Mouse (Mus musculus): ENCODE measurements around the gene Msi2. TPM values are rescaled to one million over a fixed set of nuclear protein-coding genes. Genes with fewer than 3 reads are reported as not detected.

The Msi2 gene
- total RNA-seq, 2 experiments from 2014 or later: 192 TPM

GRCm38 (mm10) chr11:88683026-88683770 lies 35.1 kb downstream of the Msi2 start:
- intact Hi-C loops (cut with DNase I): no loop called here
- DNase-seq: no peak

DNA sequence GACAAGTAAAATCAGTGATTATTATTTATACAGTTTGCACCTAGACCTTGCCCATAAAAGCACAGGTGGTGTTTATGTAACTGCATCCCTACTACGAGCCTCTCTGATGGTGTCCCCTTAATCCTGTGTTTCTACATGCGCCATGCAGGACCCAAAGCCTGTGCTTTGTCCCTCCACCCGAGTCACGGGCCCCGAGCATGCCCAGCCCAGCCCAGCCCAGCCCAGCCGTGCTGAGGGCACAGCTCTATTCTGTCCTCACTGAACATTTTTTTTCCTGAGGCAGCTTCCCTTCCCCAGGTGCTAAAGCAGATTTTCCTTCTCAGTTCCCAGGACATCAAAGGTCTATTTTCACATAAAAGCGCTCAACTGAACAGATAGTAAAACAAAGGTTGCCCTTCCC lies 41.0 kb downstream of the Msi2 start:
- intact Hi-C loops (cut with DNase I): no loop called here
- DNase-seq: no peak

DNA sequence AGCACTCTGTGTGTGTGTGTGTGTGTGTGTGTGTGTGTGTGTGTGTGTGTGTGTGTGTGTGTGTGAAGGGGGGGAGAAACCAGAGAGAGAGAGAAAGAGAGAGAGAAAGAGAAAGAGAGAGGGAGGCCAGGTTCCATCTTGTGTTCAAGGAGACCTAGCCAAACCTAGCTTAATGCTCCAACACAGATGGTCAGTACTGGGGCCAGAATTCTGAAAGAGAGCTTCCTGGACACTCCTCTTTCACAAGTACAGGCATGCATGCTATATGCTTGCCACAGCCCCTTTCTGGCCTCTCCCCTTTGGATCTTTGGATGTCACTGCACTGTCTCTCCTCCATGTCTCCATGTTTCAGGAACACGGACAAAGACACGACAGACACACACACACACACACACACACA lies 41.7 kb downstream of the Msi2 start:
- DNase-seq: no peak
- intact Hi-C loops (cut with DNase I): no loop called here

- no peak for DNase-seq
- intact Hi-C loops (cut with DNase I): no loop called here
Measured at GRCm38 (mm10) chr11:88675526-88676353, 42.6 kb downstream of the Msi2 start.

- no peak for DNase-seq
- intact Hi-C loops (cut with DNase I): no loop called here
Measured at GRCm38 (mm10) chr11:88674075-88674474, 44.2 kb downstream of the Msi2 start.

GRCm38 (mm10) chr11:88670925-88671324 lies 47.4 kb downstream of the Msi2 start:
- no peak for DNase-seq
- intact Hi-C loops (cut with DNase I): no loop called here

- intact Hi-C loops (cut with DNase I): no loop called here
- no peak for DNase-seq
Measured at GRCm38 (mm10) chr11:88669106-88669505, 49.2 kb downstream of the Msi2 start.

- no peak for DNase-seq
- intact Hi-C loops (cut with DNase I): no loop called here
Measured at GRCm38 (mm10) chr11:88668345-88668744, 50.0 kb downstream of the Msi2 start.

GRCm38 (mm10) chr11:88665799-88666198 lies 52.5 kb downstream of the Msi2 start:
- intact Hi-C loops (cut with DNase I): no loop called here
- DNase-seq: no peak

DNA sequence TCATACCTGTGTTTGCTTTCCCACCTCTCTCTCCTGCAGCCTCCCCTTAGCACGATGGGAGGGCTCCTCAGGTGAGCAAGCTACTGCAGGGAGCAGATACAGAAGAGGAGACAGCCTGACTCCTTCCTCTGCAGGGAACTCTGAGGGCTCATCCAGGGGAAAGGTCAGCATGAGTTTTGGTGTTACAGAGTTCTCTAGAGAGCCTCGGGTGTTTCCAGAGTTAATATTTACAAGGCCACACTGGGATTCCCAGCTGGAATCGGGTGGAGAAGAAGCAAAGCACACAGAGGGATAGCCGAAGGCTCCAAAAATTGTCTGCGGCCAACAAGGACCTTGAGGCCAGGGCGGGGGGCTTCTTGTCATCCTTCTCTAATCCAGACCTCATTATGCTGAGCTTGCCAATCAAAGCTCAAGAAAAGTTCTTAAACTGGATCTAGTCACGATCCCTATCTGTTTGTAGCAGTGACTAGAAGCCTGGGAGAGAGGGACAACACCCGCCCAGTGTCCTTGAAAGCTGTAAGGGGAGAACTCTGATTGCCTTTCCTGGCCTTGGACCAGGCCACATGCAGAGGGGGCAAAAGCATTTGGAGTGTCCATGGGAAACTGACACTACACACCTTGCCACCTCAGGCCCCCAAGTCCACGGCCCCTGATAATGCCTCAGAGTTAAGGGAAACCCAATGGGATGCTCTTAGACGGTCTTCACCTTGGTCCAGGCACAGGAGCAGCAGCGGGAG lies 56.7 kb downstream of the Msi2 start:
- intact Hi-C loops (cut with DNase I): no loop called here
- DNase-seq: peak in 1 of 2 experiments; percentile 29

DNA sequence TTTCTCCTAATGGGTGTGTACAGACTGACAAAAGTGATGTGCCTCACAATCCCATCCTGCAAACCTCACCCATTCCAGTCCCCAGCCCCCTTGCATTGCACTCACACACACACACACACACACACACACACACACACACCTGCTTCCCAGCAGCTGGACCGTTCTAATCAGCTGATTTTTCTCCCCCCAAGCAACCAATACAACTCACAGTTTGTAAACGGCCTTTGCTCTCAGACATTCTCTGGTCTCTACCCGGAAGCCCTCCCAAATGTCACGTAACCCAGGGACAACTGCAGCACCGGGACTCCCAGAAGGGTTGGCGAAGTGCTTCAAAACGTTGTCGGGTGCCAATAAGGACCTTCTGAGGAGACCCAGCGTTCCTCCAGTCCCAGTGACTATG lies 57.9 kb downstream of the Msi2 start:
- intact Hi-C loops (cut with DNase I): no loop called here
- no peak for DNase-seq

- intact Hi-C loops (cut with DNase I): no loop called here
- no peak for DNase-seq
Measured at GRCm38 (mm10) chr11:88658926-88659325, 59.4 kb downstream of the Msi2 start.

DNA sequence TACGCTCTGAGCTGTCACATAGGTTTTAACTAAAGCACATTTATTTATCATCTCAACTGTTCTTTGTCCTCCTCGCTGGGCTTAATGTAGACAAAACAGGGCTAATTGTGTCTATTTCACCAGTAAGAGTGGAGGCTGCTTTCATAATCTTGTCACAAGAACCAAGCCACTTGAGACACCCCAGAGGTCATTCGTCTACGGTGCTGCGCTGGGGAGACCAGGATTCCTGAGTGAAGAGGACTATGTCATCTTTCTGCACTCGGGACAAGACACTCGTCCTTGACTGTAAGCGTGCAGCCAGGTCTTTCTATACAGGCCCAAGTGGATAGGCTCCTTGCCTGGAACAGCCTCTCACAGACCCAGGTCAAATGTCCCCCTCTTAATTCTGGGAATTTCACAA lies 62.5 kb downstream of the Msi2 start:
- no peak for DNase-seq
- intact Hi-C loops (cut with DNase I): no loop called here

DNA sequence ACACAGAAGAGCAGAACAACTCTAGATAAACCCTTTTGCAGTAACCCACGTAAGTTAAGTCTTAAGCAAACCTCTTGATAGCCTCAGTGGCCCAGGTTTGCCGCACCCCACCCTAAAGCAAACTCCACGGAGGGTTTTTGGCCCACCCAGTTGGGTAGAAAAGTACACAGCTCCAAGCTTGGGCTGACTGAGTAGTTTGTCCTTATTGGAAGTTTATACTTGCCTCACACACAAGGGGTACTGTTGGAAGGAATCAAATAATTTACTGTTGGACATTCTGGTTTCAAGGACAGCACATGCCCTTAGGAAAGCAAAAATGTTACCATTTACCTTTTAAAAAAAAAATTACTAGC lies 63.1 kb downstream of the Msi2 start:
- intact Hi-C loops (cut with DNase I): no loop called here
- DNase-seq: no peak

DNA sequence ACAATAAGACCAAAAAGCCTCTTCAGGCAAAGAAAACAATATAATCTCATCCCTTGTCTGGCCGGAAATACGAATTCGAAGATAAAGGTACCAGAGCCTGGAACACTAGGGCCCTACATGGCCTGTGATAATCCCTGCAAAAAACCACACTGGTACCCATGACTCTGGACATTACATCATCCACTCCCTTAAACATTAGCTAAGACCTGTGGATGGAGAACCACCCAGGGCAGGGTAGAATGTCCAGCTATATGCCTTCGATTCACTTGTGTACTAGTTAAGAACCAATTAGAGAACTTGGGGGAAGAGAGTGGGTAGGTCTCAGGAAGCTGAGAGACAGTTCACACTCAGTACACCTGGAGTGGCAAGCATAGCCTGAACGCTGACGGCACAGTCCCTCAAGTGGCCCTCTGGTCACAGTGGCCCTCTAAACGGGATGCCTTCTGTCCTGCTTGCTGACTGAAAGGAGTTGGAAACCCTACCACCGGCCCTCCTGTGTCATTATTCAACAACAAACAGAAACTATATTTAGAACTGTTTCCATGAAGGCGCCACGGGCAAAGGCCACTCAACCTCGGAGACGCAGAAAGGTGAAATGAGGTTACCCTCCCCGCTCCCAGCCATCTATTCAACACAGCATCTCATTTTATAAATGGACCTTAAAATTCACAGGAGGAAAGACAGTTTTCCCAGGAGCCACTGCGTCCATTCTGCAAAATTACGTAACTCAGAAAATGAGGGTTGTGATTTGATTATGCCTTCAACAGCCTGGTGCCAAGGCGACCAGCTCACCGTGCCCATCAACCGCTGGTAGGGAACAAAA lies 63.7 kb downstream of the Msi2 start:
- intact Hi-C loops (cut with DNase I): no loop called here
- peak; percentile 42 to 46 for DNase-seq

DNA sequence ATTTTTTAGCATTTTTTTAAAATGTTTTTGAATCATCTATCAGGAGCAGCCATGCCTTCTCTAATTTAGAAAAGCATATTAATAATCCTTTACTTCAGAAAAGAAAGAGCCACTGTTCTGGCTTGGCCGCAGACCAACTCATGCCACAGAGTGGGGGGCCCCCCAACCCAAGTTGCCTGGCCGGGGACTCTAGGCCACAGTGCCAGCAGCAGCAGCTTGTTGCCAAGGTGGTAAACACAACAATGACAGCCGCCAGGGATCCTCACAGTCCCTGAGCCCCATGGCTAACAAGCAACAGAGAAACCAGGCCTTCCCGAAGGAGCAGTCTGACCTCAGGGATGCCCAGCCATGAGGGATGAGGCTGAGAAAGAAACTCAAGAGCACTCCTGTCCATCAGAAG lies 68.0 kb downstream of the Msi2 start:
- intact Hi-C loops (cut with DNase I): no loop called here
- peak in 1 of 2 experiments; percentile 30 for DNase-seq

DNA sequence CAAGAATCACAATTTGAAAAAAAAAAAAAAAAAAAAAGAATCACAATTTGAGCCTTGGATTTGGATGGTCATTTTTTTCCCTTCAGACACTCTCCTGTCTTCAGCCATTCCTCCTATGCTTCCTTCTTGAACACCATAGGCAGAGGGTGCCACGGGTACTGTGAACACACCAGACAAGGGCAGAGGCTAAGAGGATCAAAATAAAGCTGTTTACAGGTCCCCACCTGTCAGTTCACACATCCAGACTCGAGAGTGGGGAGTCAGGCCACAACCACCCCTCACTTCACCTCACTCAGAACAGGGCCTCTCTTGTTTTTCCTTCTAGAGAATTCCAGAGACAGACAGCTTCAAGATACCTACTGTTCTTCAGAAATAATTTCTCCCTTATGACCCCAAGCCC lies 69.3 kb downstream of the Msi2 start:
- intact Hi-C loops (cut with DNase I): no loop called here
- no peak for DNase-seq

DNA sequence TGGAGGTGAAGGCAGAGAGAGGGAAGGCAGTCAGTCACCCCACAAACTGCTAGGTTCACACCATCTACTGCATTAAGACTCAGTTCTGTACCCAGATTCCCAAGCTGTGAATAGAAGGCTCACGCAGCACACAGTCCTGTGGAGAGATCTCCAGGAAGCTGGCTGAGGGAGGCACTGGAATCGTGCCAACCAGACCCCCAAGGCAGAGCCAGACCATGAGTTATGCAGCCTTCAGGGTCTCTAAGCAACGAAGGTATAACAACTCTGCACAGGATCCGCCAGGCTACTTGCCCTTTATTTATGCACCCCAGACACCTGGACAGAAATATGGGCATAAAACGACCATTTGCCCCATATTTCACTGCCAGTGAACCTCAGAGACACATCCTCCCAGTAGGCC lies 69.9 kb downstream of the Msi2 start:
- intact Hi-C loops (cut with DNase I): no loop called here
- no peak for DNase-seq

DNA sequence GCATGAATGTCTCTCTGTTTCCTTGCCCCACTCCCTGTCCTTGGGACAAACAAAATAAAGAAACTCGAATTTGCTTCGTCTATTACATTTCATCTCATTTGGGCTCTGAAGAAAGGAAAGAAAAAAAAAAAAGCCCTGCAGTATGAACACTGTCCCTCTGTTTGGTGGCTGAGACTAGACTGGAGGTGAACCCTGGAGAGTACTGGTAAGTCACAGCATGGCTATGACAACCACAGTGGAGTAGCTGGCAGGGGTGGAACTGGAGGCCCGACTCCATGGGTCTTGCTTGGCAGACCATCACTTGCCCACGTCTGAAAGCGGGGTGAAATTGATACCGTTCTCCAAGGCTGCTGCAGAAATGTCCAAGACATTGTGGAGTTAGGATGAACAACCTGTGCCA lies 71.8 kb downstream of the Msi2 start:
- intact Hi-C loops (cut with DNase I): no loop called here
- DNase-seq: no peak

DNA sequence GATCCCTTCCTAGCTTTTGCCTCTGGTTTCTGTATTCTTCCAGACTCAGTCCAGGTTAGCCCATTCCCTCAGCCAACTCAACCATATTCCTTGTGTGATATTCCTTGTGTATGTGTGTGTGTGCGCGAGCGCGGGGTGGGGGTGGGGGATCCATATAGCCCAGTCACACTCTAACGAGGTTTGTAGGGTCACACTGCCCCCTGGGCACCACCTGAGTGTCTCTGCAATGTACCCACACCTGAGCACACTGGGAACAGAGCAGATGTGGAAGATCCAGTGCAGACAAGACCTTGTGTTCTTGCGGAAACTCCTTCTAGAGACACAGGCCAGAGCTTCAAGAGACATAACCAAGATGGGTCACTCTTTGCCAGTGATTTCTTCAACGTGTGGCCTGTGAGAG lies 72.5 kb downstream of the Msi2 start:
- intact Hi-C loops (cut with DNase I): no loop called here
- DNase-seq: no peak

DNA sequence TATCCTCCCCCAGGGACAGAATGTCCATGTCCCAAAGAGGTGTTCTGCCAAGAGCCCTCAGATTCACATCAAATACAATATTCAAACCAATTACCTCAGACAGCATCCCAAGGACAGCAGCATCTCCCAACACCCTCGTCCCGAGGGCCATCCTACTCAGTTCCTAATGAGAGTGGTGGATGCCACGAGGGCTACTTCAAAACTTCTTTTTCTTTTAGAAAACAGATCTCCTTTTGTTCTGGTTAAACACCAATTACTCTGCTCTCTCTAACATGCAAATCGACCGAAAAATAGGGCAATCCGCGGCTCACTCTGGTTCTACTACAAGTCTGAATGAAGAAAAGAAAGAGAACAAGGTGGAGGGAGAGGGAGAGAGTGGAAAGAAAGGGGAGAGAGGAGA lies 73.6 kb downstream of the Msi2 start:
- intact Hi-C loops (cut with DNase I): no loop called here
- no peak for DNase-seq
